Mouse (Mus musculus) embryonic facial prominence, embryonic 15.5 days (tissue): ENCODE results near the gene Defb41. TPM values are rescaled to one million over a fixed set of nuclear protein-coding genes. Genes with fewer than 3 reads are reported as not detected.

ENCODE experiments used
- polyA plus RNA-seq: library from polyadenylated mRNA; unstranded; fragments of >200 nt; fragmentation: Nextera tagmentation; extraction: Ambion mirVana; gene quantifications from 2 replicates; pipeline ENCODE4 v1.2.1, GENCODE M21; 2015

Defb41 gene
- polyA plus RNA-seq, 1 experiment from 2014 or later, result not detected

Other genes starting within 250 kb of the Defb41 start
- gene Crisp4, start 119.2 kb downstream of the Defb41 start, polyA plus RNA-seq, result not detected in 2 replicates
- not detected in 2 replicates for gene Defb18, start 27.7 kb downstream of the Defb41 start, polyA plus RNA-seq